Mouse (Mus musculus): ENCODE data around the gene Anxa7.

GRCm38 (mm10) chr14:20520179-20520578 lies 40.2 kb upstream of the Anxa7 start:
- TF ChIP-seq CTCF (IDR thresholded peaks at IDR 0.05; ENCODE audit: control insufficient read depth, insufficient read depth, insufficient read length) (no peak), MYOD1 (IDR thresholded peaks at IDR 0.05; ENCODE audit: control insufficient read depth, insufficient read length, low read depth) (no peak), CEBPB (IDR thresholded peaks at IDR 0.05; ENCODE audit: low read depth) (no peak), MYOG (IDR thresholded peaks at IDR 0.05; ENCODE audit: control insufficient read depth, extremely low read depth, insufficient read length) (no peak), USF1 (IDR thresholded peaks at IDR 0.05; ENCODE audit: low read depth) (no peak), MAX (IDR thresholded peaks at IDR 0.05) (no peak)
